Mouse (Mus musculus) adrenal gland, adult 18-20 months (tissue): ENCODE results near the gene Etv1. TPM values are rescaled to one million over a fixed set of nuclear protein-coding genes. Genes with fewer than 3 reads are reported as not detected.

Experiments
- DNase-seq, 2 experiments: peaks; one replicate each; pipeline ENCODE4 v3.0.0; 2021 to 2022; ENCODE audit warnings: low spot score in 2 of 2
- total RNA-seq, 2 experiments: library from RNA; stranded (reverse); gene quantifications; 1 replicate in 1 of 2; 2 replicates in 1 of 2; pipeline ENCODE4 v1.2.3; 2021

Etv1 gene
- total RNA-seq, 2 experiments from 2014 or later, result 24.5 to 61.8 TPM

- DNase-seq, result no peak
These were observed 127.6 kb downstream of the Etv1 start for GRCm38 (mm10) chr12:38906812-38907211.

GRCm38 (mm10) chr12:38908947-38909346, 129.8 kb downstream of the Etv1 start:
- DNase-seq, result no peak
